Mouse (Mus musculus) stomach, embryonic 15.5 days (tissue): Measurements from ENCODE around the gene Steap4. TPM values are rescaled to one million over a fixed set of nuclear protein-coding genes. Genes with fewer than 3 reads are reported as not detected.
"Not testable (repeated sequence)": the region's sequence is repeated elsewhere in the genome, so short reads cannot be mapped to it uniquely, and the experiment has no call there.

ENCODE experiments used
- ATAC-seq: fragments of 200-750 bp; cut with Nextera tagmentation; 2 replicates; pipeline ENCODE4 v1.8.0; 2017; ENCODE audit warnings: low read depth, moderate number of reproducible peaks, moderate TSS enrichment; ENCODE audit not compliant: insufficient read depth, low FRiP score
- H3K27ac ChIP-seq: fragments of 300-500 bp; sonication (generic); 2 replicates; pipeline ENCODE4 v1.5.1; 2015; ENCODE audit warnings: mild to moderate bottlenecking, inconsistent platforms
- H3K27me3 ChIP-seq: fragments of 300-500 bp; sonication (generic); replicated peaks from 2 replicates; pipeline ENCODE4 v1.6.1; 2015; ENCODE audit warnings: inconsistent platforms
- H3K36me3 ChIP-seq: fragments of 300-500 bp; sonication (generic); 2 replicates; pipeline ENCODE4 v1.6.1; 2015; ENCODE audit warnings: inconsistent platforms
- H3K4me1 ChIP-seq: fragments of 300-500 bp; sonication (generic); 2 replicates; pipeline ENCODE4 v1.6.1; 2015; ENCODE audit warnings: inconsistent platforms
- H3K4me2 ChIP-seq: fragments of 300-500 bp; sonication (generic); 2 replicates; pipeline ENCODE4 v1.6.1; 2015; ENCODE audit warnings: mild to moderate bottlenecking, inconsistent platforms
- H3K4me3 ChIP-seq: fragments of 300-500 bp; sonication (generic); replicated peaks from 2 replicates; pipeline ENCODE4 v1.5.1; 2015; ENCODE audit warnings: inconsistent platforms
- H3K9ac ChIP-seq: fragments of 300-500 bp; sonication (generic); 2 replicates; pipeline ENCODE4 v1.6.1; 2015; ENCODE audit warnings: inconsistent platforms
- H3K9me3 ChIP-seq: fragments of 300-500 bp; sonication (generic); 2 replicates; pipeline ENCODE4 v1.6.1; 2016; ENCODE audit warnings: inconsistent platforms
- WGBS: fragments of 180-500 bp; shearing (Covaris S2); methylation state at CpG from one replicate; pipeline ENCODE4 v1.1.7; 2015; 5-methylcytosine and 5-hydroxymethylcytosine counted together
- polyA plus RNA-seq: library from polyadenylated mRNA; unstranded; fragments of >200 nt; fragmentation: Nextera tagmentation; extraction: Ambion mirVana; gene quantifications from 2 replicates; pipeline ENCODE4 v1.2.1, GENCODE M21; 2015

Steap4 gene
- polyA plus RNA-seq, 1 experiment from 2014 or later = 2.8 TPM

GRCm38 (mm10) chr5:7955371-7955966 lies 4.8 kb upstream of the Steap4 start:
- no peak for ATAC-seq
- Histone ChIP-seq H3K27me3 (no peaks in the 10 kb centered on the region), H3K27ac (no peak overlapping the region), H3K9ac (no peak overlapping the region), H3K4me1 (no peaks in the 10 kb centered on the region; the same call in 1 of the 2 replicates), H3K9me3 (no peaks in the 10 kb centered on the region), H3K4me2 (no peak overlapping the region), H3K4me3 (no peak overlapping the region), H3K36me3 (no peaks in the 10 kb centered on the region)
- WGBS = 62% methylated on average over 5 of the region's 5 CpGs

- Histone ChIP-seq H3K9ac (no peak overlapping the region), H3K9me3 (no peaks in the 10 kb centered on the region), H3K4me1 (no peaks in the 10 kb centered on the region; the same call in 1 of the 2 replicates), H3K4me2 (no peak overlapping the region), H3K4me3 (no peak overlapping the region), H3K27me3 (no peaks in the 10 kb centered on the region), H3K36me3 (no peaks in the 10 kb centered on the region), H3K27ac (no peak overlapping the region)
- no peak for ATAC-seq
- WGBS = 51% methylated on average over 4 of the region's 4 CpGs
Measured at GRCm38 (mm10) chr5:7958061-7958460, 2.2 kb upstream of the Steap4 start.

- no peak overlapping the region for H3K27ac ChIP-seq
- H3K9ac ChIP-seq = no peak overlapping the region
- H3K4me3 ChIP-seq = no peak overlapping the region
- no peak for ATAC-seq
- WGBS = 85% methylated on average over 6 of the region's 6 CpGs
- H3K4me2 ChIP-seq = no peak overlapping the region
- no peaks in the 10 kb centered on the region; the same call in 1 of the 2 replicates for H3K4me1 ChIP-seq
- H3K27me3 ChIP-seq = no peaks in the 10 kb centered on the region
- no peaks in the 10 kb centered on the region for H3K36me3 ChIP-seq
- no peaks in the 10 kb centered on the region for H3K9me3 ChIP-seq
Measured at GRCm38 (mm10) chr5:7959286-7959685, 971 bp upstream of the Steap4 start.

- no peak overlapping the region for H3K4me2 ChIP-seq
- no peak overlapping the region for H3K9ac ChIP-seq
- no peaks in the 10 kb centered on the region for H3K9me3 ChIP-seq
- H3K4me3 ChIP-seq = no peak overlapping the region
- ATAC-seq = no peak
- H3K27me3 ChIP-seq = no peaks in the 10 kb centered on the region
- no peak overlapping the region for H3K27ac ChIP-seq
- WGBS = 74% methylated on average over 7 of the region's 7 CpGs
- H3K36me3 ChIP-seq = no peaks in the 10 kb centered on the region
- H3K4me1 ChIP-seq = no peaks in the 10 kb centered on the region; the same call in 1 of the 2 replicates
Measured at GRCm38 (mm10) chr5:7961113-7961512, 856 bp downstream of the Steap4 start.

GRCm38 (mm10) chr5:7965281-7965680 lies 5.0 kb downstream of the Steap4 start:
- no peak for ATAC-seq
- no peaks in the 10 kb centered on the region for H3K36me3 ChIP-seq
- H3K27ac ChIP-seq = no peak overlapping the region
- 37% methylated on average over 3 of the region's 3 CpGs for WGBS
- H3K9me3 ChIP-seq = no peaks in the 10 kb centered on the region
- no peak overlapping the region for H3K4me2 ChIP-seq
- H3K4me1 ChIP-seq = no peaks in the 10 kb centered on the region
- no peak overlapping the region for H3K4me3 ChIP-seq
- no peak overlapping the region for H3K9ac ChIP-seq
- no peaks in the 10 kb centered on the region for H3K27me3 ChIP-seq

- H3K4me3 ChIP-seq = no peak overlapping the region
- 72% methylated on average over 5 of the region's 5 CpGs for WGBS
- no peak overlapping the region for H3K4me2 ChIP-seq
- no peaks in the 10 kb centered on the region for H3K36me3 ChIP-seq
- H3K9me3 ChIP-seq = no peaks in the 10 kb centered on the region
- no peaks in the 10 kb centered on the region for H3K27me3 ChIP-seq
- no peak overlapping the region for H3K9ac ChIP-seq
- no peak overlapping the region for H3K27ac ChIP-seq
- H3K4me1 ChIP-seq = no peaks in the 10 kb centered on the region
- no peak for ATAC-seq
Measured at GRCm38 (mm10) chr5:7968152-7968551, 7.9 kb downstream of the Steap4 start.

GRCm38 (mm10) chr5:7972266-7972665 lies 12.0 kb downstream of the Steap4 start:
- WGBS = 72% methylated on average over 2 of the region's 2 CpGs
- Histone ChIP-seq H3K4me3 (no peak overlapping the region), H3K4me1 (no peaks in the 10 kb centered on the region), H3K4me2 (no peak overlapping the region), H3K27me3 (no peaks in the 10 kb centered on the region), H3K9me3 (no peaks in the 10 kb centered on the region), H3K36me3 (no peaks in the 10 kb centered on the region), H3K27ac (no peak overlapping the region), H3K9ac (no peak overlapping the region)
- no peak for ATAC-seq

GRCm38 (mm10) chr5:7974522-7975197 lies 14.4 kb downstream of the Steap4 start:
- Histone ChIP-seq H3K27me3 (no peaks in the 10 kb centered on the region), H3K4me1 (no peaks in the 10 kb centered on the region), H3K4me3 (no peak overlapping the region), H3K27ac (no peak overlapping the region), H3K9ac (no peak overlapping the region), H3K9me3 (no peaks in the 10 kb centered on the region), H3K36me3 (no peaks in the 10 kb centered on the region), H3K4me2 (no peak overlapping the region)
- no peak for ATAC-seq
- WGBS = 69% methylated on average over 11 of the region's 11 CpGs

GRCm38 (mm10) chr5:7980586-7980985 lies 20.3 kb downstream of the Steap4 start:
- Histone ChIP-seq H3K36me3 (no peaks in the 10 kb centered on the region), H3K27ac (no peak overlapping the region), H3K4me3 (no peak overlapping the region), H3K27me3 (no peaks in the 10 kb centered on the region), H3K4me2 (no peak overlapping the region), H3K9ac (no peak overlapping the region), H3K4me1 (no peaks in the 10 kb centered on the region), H3K9me3 (no peaks in the 10 kb centered on the region)
- WGBS = 73% methylated on average over 5 of the region's 5 CpGs
- no peak for ATAC-seq

- Histone ChIP-seq H3K36me3 (no peaks in the 10 kb centered on the region), H3K27ac (no peak overlapping the region), H3K4me1 (no peaks in the 10 kb centered on the region), H3K4me3 (no peak overlapping the region), H3K9ac (no peak overlapping the region), H3K4me2 (no peak overlapping the region), H3K9me3 (no peaks in the 10 kb centered on the region), H3K27me3 (no peaks in the 10 kb centered on the region)
- 65% methylated on average over 1 of the region's 1 CpGs for WGBS
- ATAC-seq = no peak
Measured at GRCm38 (mm10) chr5:7987962-7988361, 27.7 kb downstream of the Steap4 start.

- no peak for ATAC-seq
- 85% methylated on average over 4 of the region's 4 CpGs for WGBS
- H3K36me3 ChIP-seq = no peaks in the 10 kb centered on the region
- no peak overlapping the region for H3K27ac ChIP-seq
- no peak overlapping the region for H3K9ac ChIP-seq
- no peaks in the 10 kb centered on the region for H3K27me3 ChIP-seq
- no peak overlapping the region for H3K4me3 ChIP-seq
- no peaks in the 10 kb centered on the region for H3K9me3 ChIP-seq
- no peaks in the 10 kb centered on the region for H3K4me1 ChIP-seq
- H3K4me2 ChIP-seq = no peak overlapping the region
Measured at GRCm38 (mm10) chr5:7988415-7988814, 28.2 kb downstream of the Steap4 start.

GRCm38 (mm10) chr5:7991631-7992030 lies 31.4 kb downstream of the Steap4 start:
- H3K4me3 ChIP-seq, H3K4me1 ChIP-seq, H3K27ac ChIP-seq, H3K9me3 ChIP-seq, H3K36me3 ChIP-seq, H3K27me3 ChIP-seq, ATAC-seq, H3K4me2 ChIP-seq, H3K9ac ChIP-seq: not testable (repeated sequence)
- 75% methylated on average over 2 of the region's 2 CpGs for WGBS
